Mouse (Mus musculus) liver, adult 2 months (tissue): ENCODE data around the gene Tgfbi.

Source experiments
- CTCF ChIP-seq: fragments of 200-500 bp; IDR thresholded peaks from 2 replicates; pipeline ENCODE4 v1.5.1; 2011; ENCODE audit warnings: low read depth, low read length, control low read depth
- POLR2A ChIP-seq: fragments of 200-500 bp; IDR thresholded peaks from 2 replicates; pipeline ENCODE4 v1.6.1; 2011; ENCODE audit warnings: low read length, control low read depth; ENCODE audit not compliant: insufficient read depth; ENCODE audit errors: extremely low read depth

DNA sequence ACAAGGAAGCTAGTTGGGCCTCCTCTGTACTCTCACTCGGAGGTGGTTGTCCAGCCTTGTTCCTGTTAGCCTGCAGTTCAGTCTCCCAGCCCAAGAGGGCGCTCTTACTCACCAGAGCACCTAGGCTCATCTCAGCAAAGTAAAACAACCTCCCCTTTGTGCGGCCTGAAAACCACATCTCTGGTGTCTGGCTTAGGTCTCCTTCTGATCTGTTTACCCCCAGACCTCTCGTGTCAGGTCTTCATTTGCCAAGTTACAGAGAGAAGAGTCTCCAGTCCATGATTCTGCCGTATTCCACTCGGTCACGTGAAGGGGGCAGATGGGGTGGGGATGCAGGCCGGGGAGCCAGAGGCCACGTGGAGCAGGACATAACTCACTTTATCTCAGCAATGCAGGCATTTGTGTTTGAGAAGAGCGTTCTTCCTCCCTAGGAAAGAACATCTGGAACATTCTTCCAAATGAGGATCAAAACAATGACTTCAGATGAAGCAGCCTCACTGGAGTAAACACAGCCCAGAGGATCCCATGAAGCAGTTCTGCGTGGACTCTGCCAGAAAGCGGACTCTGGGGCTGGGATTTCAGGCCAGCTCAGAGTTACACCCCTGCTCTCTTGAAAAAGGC is 33.5 kb upstream of the Tgfbi start:
- no peak for TF ChIP-seq POLR2A
- TF ChIP-seq CTCF = peak; percentile 97
